Mouse (Mus musculus) T-helper 17 cell (primary cell): Measurements from ENCODE around the gene Aff3.

ENCODE experiments used
- in situ Hi-C, 2 experiments: fragments of 300-600 bp; cut with MboI, MseI; formaldehyde crosslinking; loops; 1 replicate in 1 of 2; 2 replicates in 1 of 2; pipeline ENCODE4 v1.15.1; 2025; ENCODE audit warnings: high pct_unique_total_duplicates in 2 of 2

Aff3 gene

GRCm38 (mm10) chr1:38496886-38497528 is 167.7 kb downstream of the Aff3 start:
- in situ Hi-C loops = no loop called here

- in situ Hi-C loops = no loop called here
Measured at GRCm38 (mm10) chr1:38495284-38495683, 169.5 kb downstream of the Aff3 start.

DNA sequence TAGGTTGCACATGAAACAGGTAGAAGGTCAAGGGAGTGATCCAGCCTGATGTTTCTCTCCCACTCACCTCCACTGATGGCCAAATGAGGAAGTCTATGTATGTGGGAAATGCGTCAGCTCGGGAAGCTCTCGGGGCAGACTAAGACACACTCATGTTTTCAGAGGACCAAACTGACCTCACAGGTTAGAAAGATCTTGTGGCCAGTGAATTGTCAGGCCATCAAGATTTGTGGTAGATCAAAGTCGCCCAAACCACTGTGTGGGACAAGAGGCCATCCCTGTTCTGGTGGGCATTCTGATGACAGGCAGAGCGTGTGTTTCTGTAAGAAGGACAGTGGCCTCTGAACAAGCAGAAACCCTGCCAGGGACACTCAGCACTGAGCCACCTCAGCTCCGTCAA is 175.0 kb downstream of the Aff3 start:
- in situ Hi-C loops = no loop called here

GRCm38 (mm10) chr1:38488667-38489210 is 176.0 kb downstream of the Aff3 start:
- in situ Hi-C loops = no loop called here

DNA sequence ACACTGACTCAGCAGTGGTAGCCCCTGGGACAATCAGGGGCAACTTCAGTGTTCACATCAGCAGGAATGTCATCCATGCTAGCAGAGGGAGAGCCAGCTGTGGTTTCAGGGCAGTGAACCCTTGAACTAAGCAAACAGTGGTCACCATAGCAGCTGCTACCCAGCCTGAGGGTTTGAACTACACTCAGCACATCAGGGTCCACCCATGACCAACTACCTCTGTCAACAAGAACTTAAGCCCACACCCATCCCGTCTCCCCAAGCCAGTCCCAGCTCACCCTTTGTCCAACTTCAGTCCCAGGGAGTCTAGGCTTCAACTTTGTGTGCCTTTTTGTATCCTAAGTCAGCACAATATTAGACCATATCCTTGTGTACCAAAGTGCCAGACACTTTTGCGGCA is 176.9 kb downstream of the Aff3 start:
- in situ Hi-C loops = no loop called here

DNA sequence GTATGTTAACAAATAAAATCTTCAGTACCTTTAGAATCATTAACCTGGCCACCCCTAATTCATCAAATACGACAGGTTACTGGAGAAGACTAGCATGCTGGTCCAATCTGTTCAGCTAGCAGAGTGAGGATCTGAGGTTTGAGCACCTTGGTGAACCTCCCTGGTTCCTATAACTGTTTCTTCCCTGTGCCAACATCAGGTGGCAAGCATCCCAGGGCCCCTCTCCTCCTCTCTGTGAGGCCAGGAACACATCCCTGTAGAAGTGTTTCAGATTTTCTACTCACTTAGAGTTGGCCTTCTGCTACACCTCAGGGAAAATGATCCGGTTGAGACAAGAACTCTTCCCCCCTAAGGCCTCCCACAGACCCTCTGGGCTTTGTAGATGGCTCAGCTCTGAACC is 181.6 kb downstream of the Aff3 start:
- in situ Hi-C loops = no loop called here

DNA sequence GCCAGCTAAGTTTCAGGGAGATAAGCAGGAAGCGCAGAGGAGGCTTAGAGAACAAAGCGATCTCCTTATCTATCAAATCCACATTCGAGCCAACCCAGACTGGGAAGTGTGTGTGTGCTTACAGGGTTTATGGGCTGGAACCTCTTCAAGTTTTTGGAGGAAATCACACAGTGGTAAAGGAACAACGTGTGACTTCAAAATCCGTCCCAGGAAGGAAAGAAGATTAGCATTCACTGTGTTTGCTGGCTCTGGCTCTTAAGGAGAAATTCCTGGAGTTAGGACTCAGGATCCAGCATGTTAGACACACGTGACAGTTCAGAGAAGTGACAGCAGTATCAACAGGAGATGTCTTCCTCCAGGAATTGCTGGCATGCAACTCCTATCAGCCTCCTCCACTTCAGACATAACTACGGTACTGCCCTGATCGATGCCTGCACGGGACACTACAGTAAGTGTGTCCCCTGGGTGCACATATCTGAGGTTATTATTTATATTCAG is 186.5 kb downstream of the Aff3 start:
- in situ Hi-C loops = no loop called here

DNA sequence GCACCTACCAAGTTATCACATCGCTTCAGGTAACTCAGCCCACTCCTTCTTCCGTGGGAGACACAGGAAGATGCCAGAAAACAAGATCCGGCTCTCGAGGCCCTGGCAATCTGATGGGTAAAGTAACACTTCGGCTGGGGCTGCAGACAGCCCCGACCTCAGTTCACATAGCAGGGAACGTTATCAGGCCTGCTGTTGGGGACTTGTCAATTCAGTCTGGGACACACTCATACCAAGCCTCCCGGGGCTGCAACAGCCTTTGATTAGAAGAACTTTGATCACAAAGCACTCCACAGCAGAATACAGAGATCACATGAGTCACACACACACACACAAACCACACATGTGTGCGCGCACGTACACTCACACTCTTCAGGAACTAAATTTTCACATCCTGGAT is 193.9 kb downstream of the Aff3 start:
- in situ Hi-C loops = no loop called here

DNA sequence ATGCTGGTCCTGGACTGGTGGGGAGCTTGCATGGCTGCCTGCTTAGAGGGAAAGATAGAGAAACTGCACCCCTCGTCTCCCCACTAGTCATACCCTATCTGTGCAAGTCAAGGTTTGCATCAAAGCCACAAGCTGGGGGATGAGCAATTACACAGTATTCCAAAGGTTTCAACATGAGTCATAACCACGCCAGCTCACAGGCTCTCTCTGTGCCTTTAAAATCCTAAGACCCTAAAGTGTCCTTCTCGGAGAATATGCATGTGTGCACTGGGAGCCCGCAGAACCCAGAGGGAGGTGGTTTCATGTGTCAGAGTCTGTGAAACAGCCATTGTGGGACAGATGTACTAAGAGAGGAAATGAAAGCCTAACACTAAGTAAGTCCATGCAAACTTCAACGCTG is 194.6 kb downstream of the Aff3 start:
- in situ Hi-C loops = no loop called here

DNA sequence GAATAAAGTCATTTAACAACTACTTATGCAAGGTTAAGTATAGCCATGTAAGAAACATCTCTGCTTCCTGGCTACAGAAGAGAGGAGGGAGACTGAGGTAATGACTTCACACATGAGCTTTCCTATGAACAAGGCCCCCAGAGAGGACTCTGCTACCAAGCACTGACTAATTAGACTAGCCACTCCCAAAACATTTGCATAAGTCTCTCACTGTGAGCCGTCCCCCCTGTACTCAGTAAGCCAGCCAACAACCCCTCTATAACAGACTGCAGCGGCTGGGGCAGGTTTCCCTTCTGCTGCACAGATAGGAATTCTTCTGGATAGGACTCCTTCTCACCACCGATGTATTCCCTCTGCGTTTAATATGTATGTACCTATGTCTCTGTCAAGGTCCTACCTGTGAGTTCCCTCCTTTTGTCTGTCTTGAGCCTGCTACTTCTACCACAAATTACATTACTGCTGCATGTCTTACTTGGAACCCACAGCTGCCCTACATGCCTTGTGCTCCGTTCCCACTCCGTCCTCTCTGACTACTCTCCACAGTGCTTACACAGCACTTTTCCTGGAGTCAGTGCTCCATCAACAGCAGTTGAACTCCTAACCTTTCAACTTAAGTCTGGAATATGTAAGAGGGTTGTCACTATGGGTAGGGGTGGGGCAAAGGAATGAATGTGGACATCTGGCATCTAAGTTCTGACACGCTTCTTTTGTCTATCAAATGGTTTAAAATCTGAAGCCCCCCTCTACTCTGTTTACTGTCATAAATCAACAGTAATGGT is 197.3 kb downstream of the Aff3 start:
- in situ Hi-C loops = no loop called here

- in situ Hi-C loops = no loop called here
Measured at GRCm38 (mm10) chr1:38456719-38457269, 208.0 kb downstream of the Aff3 start.

- in situ Hi-C loops = no loop called here
Measured at GRCm38 (mm10) chr1:38454921-38455320, 209.8 kb downstream of the Aff3 start.

DNA sequence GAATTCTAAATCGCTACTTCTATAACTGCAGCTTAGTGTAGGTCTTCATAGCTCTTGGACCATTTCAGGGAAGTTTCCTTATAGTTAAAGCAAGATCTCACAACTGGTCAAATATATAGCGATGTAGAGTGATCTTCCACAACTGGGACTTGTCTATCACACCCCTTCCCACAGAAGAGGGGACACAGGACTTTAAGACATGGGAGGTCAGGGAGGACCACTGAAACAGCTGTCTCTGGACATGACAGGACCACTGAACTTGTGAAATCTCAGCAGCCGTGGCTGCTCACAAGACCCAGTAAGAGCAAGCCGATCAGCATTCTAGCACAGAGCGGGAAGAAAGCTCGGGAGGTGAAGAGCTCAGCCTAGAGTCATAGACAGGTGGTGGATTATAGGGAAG is 213.4 kb downstream of the Aff3 start:
- in situ Hi-C loops = no loop called here

GRCm38 (mm10) chr1:38450677-38451076 is 214.1 kb downstream of the Aff3 start:
- in situ Hi-C loops = no loop called here

DNA sequence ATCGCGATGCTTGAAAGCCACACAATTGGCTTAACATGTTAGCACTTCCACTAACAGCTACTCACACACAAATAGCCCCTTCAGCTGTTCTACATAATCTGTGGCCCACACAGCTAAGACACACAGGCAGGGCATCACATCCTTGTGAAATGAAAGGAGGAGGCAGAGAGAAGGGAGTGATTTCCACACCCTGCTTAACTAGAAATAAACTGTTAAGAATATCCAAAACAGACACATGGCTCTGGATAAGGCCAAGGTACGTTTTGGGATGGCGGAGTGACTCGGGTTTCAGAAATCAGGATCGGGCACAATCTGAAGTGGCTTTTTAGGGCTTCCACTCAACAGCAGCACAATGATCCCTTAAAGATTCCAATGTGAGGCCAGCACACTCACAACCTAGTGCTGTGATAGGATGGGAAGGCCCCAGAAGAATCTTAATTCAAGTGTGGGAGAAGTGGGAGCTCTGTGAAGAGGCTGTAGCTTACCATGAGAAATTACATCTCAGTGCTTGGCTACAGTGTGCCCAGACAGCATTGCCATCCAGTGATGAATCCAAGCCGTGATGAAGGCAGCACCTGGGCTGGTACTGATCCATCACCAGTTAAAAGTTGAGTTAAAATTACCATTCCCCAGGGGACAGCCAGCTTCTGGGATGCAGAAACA is 214.8 kb downstream of the Aff3 start:
- in situ Hi-C loops = no loop called here

DNA sequence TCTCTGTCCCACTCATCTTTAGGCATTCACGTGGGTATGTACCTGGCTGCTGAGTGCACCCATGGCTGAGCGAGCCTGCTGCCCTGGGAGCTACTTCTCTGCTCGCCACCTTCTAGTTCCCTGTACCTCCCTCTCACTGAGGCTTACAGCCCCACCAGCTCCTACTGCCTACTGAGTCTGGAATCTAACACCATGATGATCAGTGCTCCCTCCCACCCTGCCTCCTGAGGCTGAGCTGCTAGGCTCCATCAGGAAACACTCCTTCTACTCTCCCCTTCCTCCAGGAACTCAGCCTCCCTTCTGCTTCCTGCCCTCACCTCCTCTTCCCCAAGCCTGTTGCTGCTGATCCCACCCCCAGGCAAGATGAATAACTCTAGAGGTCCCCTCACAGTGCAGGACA is 215.9 kb downstream of the Aff3 start:
- in situ Hi-C loops = no loop called here

GRCm38 (mm10) chr1:38447581-38447980 is 217.2 kb downstream of the Aff3 start:
- in situ Hi-C loops = no loop called here

- in situ Hi-C loops = no loop called here
Measured at GRCm38 (mm10) chr1:38446152-38446820, 218.5 kb downstream of the Aff3 start.

DNA sequence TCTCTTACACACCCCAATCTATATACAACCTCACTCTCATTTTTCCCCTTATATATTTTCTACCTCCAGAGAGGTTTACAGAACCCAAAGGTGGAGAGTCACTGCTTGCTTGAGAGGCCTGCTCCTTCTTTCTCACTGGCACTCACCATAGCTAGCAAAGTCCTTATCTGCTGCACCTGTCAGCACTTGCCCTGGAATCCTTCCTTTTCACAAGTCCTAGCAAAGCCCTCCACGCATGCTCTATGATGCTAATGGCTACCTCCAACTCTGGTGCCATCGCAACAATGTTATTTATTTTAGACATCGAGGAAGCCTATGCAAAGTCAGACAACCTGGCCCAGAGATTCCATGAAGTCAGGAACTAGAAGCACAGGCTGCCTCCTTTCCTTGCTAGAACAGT is 221.9 kb downstream of the Aff3 start:
- in situ Hi-C loops = no loop called here

DNA sequence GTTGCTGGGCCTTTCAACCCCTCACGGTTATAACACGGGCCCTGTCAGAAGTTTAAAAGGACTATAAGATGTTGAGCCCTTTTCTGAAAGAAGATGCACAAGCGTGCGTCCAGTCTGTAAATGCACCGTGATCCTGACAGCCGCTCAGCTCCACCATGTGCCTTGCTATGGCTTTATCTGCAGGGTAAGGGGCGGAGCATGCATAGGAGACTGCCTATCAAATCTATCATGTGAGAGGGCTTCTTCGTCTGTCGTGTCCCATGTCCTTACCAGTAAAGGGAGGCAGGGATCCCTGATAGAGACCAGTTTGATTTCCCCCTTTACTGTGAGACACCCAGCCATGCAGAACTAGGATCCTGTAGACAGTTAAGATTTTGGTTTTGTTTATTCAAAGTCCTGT is 222.3 kb downstream of the Aff3 start:
- in situ Hi-C loops = no loop called here

GRCm38 (mm10) chr1:38441800-38442199 is 223.0 kb downstream of the Aff3 start:
- in situ Hi-C loops = no loop called here

DNA sequence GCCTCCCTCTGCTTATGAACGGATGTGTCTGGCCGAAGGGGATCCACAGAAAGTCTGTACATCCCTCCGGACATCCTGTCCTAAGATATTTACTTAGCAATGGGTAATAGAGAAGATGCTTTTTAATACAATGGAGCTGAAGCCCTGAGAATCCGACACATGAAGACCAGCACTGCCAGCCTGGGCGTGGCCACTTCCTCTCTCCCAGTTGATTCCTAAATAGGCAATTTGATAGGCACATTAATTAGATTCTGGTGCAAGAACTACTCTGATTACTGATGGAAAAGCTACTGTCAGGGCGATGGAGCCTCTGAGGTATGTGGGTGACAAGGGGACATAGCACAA is 224.3 kb downstream of the Aff3 start:
- in situ Hi-C loops = no loop called here
